Mouse (Mus musculus) frontal cortex, adult 2 months (tissue): Measurements from ENCODE around the gene Zfp296. TPM values are rescaled to one million over a fixed set of nuclear protein-coding genes. Genes with fewer than 3 reads are reported as not detected.

Source experiments
- DNase-seq, 2 experiments: peaks; one replicate each; pipeline ENCODE4 v3.0.0; 2022; ENCODE audit warnings: low spot score in 1 of 2; ENCODE audit errors: extremely low spot score in 1 of 2
- polyA plus RNA-seq: library from polyadenylated mRNA; depleted of rRNA; stranded (reverse); fragments of >200 nt; gene quantifications from 2 replicates; pipeline ENCODE4 v1.2.3, GENCODE M21; 2012; rRNA removed

Gene Zfp296
- 2.0 and 2.9 TPM in 2 replicates for polyA plus RNA-seq

GRCm38 (mm10) chr7:19577141-19577852, at the start of gene Zfp296, which contains the start of gene Gemin7:
Zfp296 (plus strand) TSS chr7:19577287.
Gemin7 (minus strand) TSS chr7:19577595.
- no peak for DNase-seq

- DNase-seq = no peak
Observed at GRCm38 (mm10) chr7:19531077-19531476, 46.0 kb upstream of the Zfp296 start.

GRCm38 (mm10) chr7:19532240-19532639, 44.8 kb upstream of the Zfp296 start:
- no peak for DNase-seq

GRCm38 (mm10) chr7:19534676-19535075, 42.4 kb upstream of the Zfp296 start:
- no peak for DNase-seq

GRCm38 (mm10) chr7:19540771-19541566, 36.1 kb upstream of the Zfp296 start:
- DNase-seq = no peak

- DNase-seq = no peak
Observed at GRCm38 (mm10) chr7:19541681-19542154, 35.4 kb upstream of the Zfp296 start.

GRCm38 (mm10) chr7:19542155-19542691, 34.9 kb upstream of the Zfp296 start:
- no peak for DNase-seq

- no peak for DNase-seq
Observed at GRCm38 (mm10) chr7:19543584-19543983, 33.5 kb upstream of the Zfp296 start.

GRCm38 (mm10) chr7:19546007-19546406, 31.1 kb upstream of the Zfp296 start:
- DNase-seq = no peak

- no peak for DNase-seq
Observed at GRCm38 (mm10) chr7:19547344-19547969, 29.6 kb upstream of the Zfp296 start.

GRCm38 (mm10) chr7:19549394-19549793, 27.7 kb upstream of the Zfp296 start:
- DNase-seq = no peak

- no peak for DNase-seq
Observed at GRCm38 (mm10) chr7:19551634-19552033, 25.5 kb upstream of the Zfp296 start.

GRCm38 (mm10) chr7:19552443-19552842, 24.6 kb upstream of the Zfp296 start:
- DNase-seq = no peak

GRCm38 (mm10) chr7:19554168-19554567, 22.9 kb upstream of the Zfp296 start:
- peak; percentile 60 to 82 for DNase-seq

GRCm38 (mm10) chr7:19557086-19557485, 20.0 kb upstream of the Zfp296 start:
- DNase-seq = no peak

GRCm38 (mm10) chr7:19557982-19558900, 18.8 kb upstream of the Zfp296 start:
- DNase-seq = peak in 1 of 2 experiments; percentile 54

GRCm38 (mm10) chr7:19558965-19559364, 18.1 kb upstream of the Zfp296 start:
- no peak for DNase-seq

GRCm38 (mm10) chr7:19560491-19561260, 16.4 kb upstream of the Zfp296 start:
- no peak for DNase-seq

- no peak for DNase-seq
Observed at GRCm38 (mm10) chr7:19561431-19561764, 15.7 kb upstream of the Zfp296 start.
